Mouse (Mus musculus) ES-E14 (cell line): ENCODE data around the gene Prkd2. TPM values are rescaled to one million over a fixed set of nuclear protein-coding genes. Genes with fewer than 3 reads are reported as not detected.

Experiments
- DNase-seq: peaks from one replicate; pipeline ENCODE4 v3.0.0-alpha.2; 2013; ENCODE audit warnings: low read depth, low spot score
- H3K27ac ChIP-seq: 2 replicates; pipeline ENCODE4 v1.5.1; 2012; ENCODE audit warnings: low read depth, mild to moderate bottlenecking, low read length, moderate library complexity, mixed read lengths; ENCODE audit not compliant: poor library complexity, insufficient read depth, severe bottlenecking
- H3K36me3 ChIP-seq: 2 replicates; pipeline ENCODE4 v1.6.1; 2012; ENCODE audit warnings: mild to moderate bottlenecking, low read length, moderate library complexity, mixed read lengths; ENCODE audit not compliant: control insufficient read depth, poor library complexity, insufficient read depth, severe bottlenecking
- H3K4me1 ChIP-seq, 2 experiments: fragments of 150-350 bp in 1 of 2; sonication (generic) in 1 of 2; 2 replicates each; pipeline ENCODE4 v1.6.1; 2012; ENCODE audit warnings: low read length in 2 of 2, mild to moderate bottlenecking in 1 of 2, mixed read lengths in 1 of 2; ENCODE audit not compliant: control insufficient read depth in 2 of 2, insufficient read depth in 2 of 2, poor library complexity in 1 of 2
- H3K4me3 ChIP-seq, 2 experiments: fragments of 150-350 bp in 1 of 2; sonication (generic) in 1 of 2; 2 replicates each; pipeline ENCODE4 v1.5.1; 2012; ENCODE audit warnings: low read length in 2 of 2, low read depth in 1 of 2, mild to moderate bottlenecking in 1 of 2, mixed read lengths in 1 of 2; ENCODE audit not compliant: insufficient read depth in 1 of 2, poor library complexity in 1 of 2, severe bottlenecking in 1 of 2
- H3K9ac ChIP-seq: 2 replicates; pipeline ENCODE4 v1.6.1; 2012; ENCODE audit warnings: low read depth, mild to moderate bottlenecking, low read length, mixed read lengths; ENCODE audit not compliant: poor library complexity, insufficient read depth, severe bottlenecking
- H3K9me3 ChIP-seq: fragments of 150-350 bp; sonication (generic); 2 replicates; pipeline ENCODE4 v1.6.1; 2012; ENCODE audit warnings: low read depth, mild to moderate bottlenecking, low read length; ENCODE audit not compliant: control insufficient read depth, insufficient read depth
- CHD2 ChIP-seq: IDR thresholded peaks from 2 replicates; pipeline ENCODE4 v1.6.1; 2014; ENCODE audit warnings: mild to moderate bottlenecking, low read depth, low read length, inconsistent platforms
- ZC3H11A ChIP-seq: IDR thresholded peaks from 2 replicates; pipeline ENCODE4 v1.6.1; 2012; ENCODE audit warnings: low read depth, mild to moderate bottlenecking, inconsistent platforms, low read length, borderline replicate concordance
- ZNF384 ChIP-seq: IDR thresholded peaks from 2 replicates; pipeline ENCODE4 v1.6.1; 2012; ENCODE audit warnings: low read depth, low read length, inconsistent platforms
- in situ Hi-C, 2 experiments: fragments of 600-800 bp; cut with MboI; formaldehyde crosslinking; loops; one replicate each; pipeline ENCODE4 v1.15.1; 2025; ENCODE audit warnings: low sequenced_read_pairs in 2 of 2, inconsistent platforms in 1 of 2; ENCODE audit not compliant: unreplicated experiment in 2 of 2
- total RNA-seq: library from RNA; depleted of rRNA; stranded (reverse); fragments of 300-350 nt; gene quantifications from 2 replicates; pipeline ENCODE4 v1.2.3, GENCODE M21; 2012; rRNA removed

Gene Prkd2
- total RNA-seq, 1 experiment, result 5.7 TPM

GRCm38 (mm10) chr7:16919395-16920149 lies 76.9 kb downstream of the Prkd2 start:
- Histone ChIP-seq H3K4me3 (no peak overlapping the region), H3K27ac (no peak overlapping the region), H3K9ac (no peak overlapping the region), H3K9me3 (no peaks in the 10 kb centered on the region), H3K36me3 (peaks cover 54% of the 10 kb centered on the region), H3K4me1 (peaks cover 0 to 37% of the 10 kb centered on the region in 2 experiments; a peak in 1 of 4 replicates)
- TF ChIP-seq CHD2 (no peak), ZNF384 (no peak), ZC3H11A (no peak)
- in situ Hi-C loops, result loop anchor here in 1 of 2 experiments (25.0 kb wide), 1 partner anchor 107 kb away; the partner anchor contains the start of genes Fkrp and Strn4
- no peak for DNase-seq

Other genes with a start within 250 kb of the Prkd2 start
- 43.0 and 46.6 TPM in 2 replicates for gene Arhgap35, start 227.9 kb upstream of the Prkd2 start, total RNA-seq
- not detected in 2 replicates for gene Ceacam15, start 167.2 kb upstream of the Prkd2 start, total RNA-seq
- 0.22 TPM in 1 of 2 replicates, not detected in the other for gene Ceacam9, start 121.0 kb upstream of the Prkd2 start, total RNA-seq
- 188 and 227 TPM in 2 replicates for gene Ap2s1, start 104.5 kb upstream of the Prkd2 start, total RNA-seq
- 72.0 and 156 TPM in 2 replicates for gene Slc1a5, start 61.6 kb upstream of the Prkd2 start, total RNA-seq
- 76.0 and 105 TPM in 2 replicates for gene Strn4, start 27.0 kb upstream of the Prkd2 start, total RNA-seq
- gene Fkrp, start 26.2 kb upstream of the Prkd2 start, total RNA-seq, result 12.8 and 18.5 TPM in 2 replicates
- gene Dact3, start 32.4 kb downstream of the Prkd2 start, total RNA-seq, result 4.5 and 7.0 TPM in 2 replicates
- 0.79 and 1.0 TPM in 2 replicates for gene Gng8, start 48.9 kb downstream of the Prkd2 start, total RNA-seq
- gene Ptgir, start 63.6 kb downstream of the Prkd2 start, total RNA-seq, result 0.09 and 0.26 TPM in 2 replicates
- 163 and 198 TPM in 2 replicates for gene Calm3, start 81.2 kb downstream of the Prkd2 start, total RNA-seq
- 0.71 and 0.85 TPM in 2 replicates for gene Pnmal2, start 101.8 kb downstream of the Prkd2 start, total RNA-seq
- 0.26 and 0.45 TPM in 2 replicates for gene Pnmal1, start 116.8 kb downstream of the Prkd2 start, total RNA-seq
- 0.13 and 0.21 TPM in 2 replicates for gene Gm42372, start 140.2 kb downstream of the Prkd2 start, total RNA-seq
- 2.8 and 4.1 TPM in 2 replicates for gene Ccdc8, start 149.8 kb downstream of the Prkd2 start, total RNA-seq
- gene Ppp5c, start 185.0 kb downstream of the Prkd2 start, total RNA-seq, result 112 and 127 TPM in 2 replicates
- gene Hif3a, start 219.5 kb downstream of the Prkd2 start, total RNA-seq, result 2.3 and 4.9 TPM in 2 replicates
- 0.26 and 0.31 TPM in 2 replicates for gene Psg16, start 231.1 kb downstream of the Prkd2 start, total RNA-seq